Mouse (Mus musculus) embryo, embryonic 11 days (tissue): ENCODE measurements around the gene Mxi1.
A peak's percentile ranks its signal among the peaks of the same experiment; 100 is the strongest.
"Not testable (repeated sequence)": the region's sequence is repeated elsewhere in the genome, so short reads cannot be mapped to it uniquely, and the experiment has no call there.

Experiments used
- DNase-seq: peaks from one replicate; pipeline ENCODE4 v3.0.0-alpha.2; 2015

Mxi1 gene

GRCm38 (mm10) chr19:53366881-53367280 is 56.6 kb downstream of the Mxi1 start:
- no peak for DNase-seq

DNA sequence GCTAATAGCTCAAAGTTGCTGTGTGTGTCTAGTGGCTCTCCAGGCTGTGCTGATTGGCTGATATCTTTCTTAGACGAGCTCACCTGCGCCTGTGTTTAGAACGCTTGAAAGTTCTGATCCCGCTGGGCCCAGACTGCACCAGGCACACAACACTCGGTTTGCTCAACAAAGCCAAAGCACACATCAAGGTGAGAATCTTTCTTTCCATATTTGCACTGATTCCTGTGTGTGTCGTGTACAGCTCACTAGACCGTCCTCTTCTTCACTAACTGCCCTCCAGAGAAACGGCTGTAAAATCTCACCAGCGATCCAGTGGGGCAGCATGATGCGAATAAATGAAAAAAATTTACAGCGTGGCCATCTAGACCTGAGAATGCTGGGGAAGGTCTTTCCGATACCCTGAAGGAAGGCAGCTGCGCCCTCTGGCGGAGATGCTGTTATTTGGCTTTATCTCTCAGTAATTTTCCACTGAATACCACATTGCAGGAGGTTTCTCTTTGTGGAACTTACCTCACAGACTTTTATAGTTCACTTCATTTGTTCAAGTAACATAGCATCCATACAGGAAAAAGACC is 59.2 kb downstream of the Mxi1 start:
- peak; percentile 90 for DNase-seq

- DNase-seq: no peak
These were observed 59.9 kb downstream of the Mxi1 start for GRCm38 (mm10) chr19:53370233-53370632.

DNA sequence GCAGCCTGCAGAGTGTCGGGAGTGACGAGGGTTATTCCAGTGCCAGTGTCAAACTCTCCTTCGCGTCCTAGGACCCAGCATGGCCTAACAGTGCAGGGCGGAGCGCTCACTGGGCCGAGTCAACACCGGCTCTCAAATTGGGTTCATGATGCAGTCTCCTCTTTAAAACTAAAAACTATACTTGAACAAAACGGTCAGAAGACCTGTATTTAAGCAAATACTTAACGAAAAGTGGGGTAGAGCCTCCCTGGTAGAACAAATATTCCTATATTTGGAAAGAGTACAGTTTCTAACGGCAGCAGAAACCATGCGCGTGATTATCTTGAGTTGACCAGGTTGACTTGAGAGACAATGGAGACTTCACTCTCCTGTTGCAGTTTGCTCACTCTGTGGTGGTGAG is 61.3 kb downstream of the Mxi1 start, which contains the start of gene Gm10197:
Gene Gm10197 (minus strand): TSS at position 101 of the 400 bp plus-strand sequence.
- DNase-seq: no peak

DNA sequence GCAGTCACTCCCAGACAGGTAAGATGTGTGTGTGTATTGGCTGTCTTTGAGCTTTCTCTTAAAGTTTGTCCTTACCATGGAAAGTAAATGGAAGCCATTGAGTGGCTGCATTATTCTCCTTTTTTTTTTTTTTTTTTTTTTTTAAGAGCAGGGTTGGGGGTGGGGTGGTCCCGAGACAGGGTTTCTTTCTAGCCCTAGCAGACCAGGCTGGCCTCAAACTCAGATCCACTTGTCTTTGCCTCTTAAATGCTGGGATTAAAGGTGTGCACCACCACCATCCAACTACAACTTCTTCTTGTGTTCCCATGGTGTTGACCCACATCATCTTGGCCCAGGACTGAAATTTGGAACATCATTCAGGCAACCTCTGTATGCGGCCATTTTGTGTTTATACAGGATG is 63.3 kb downstream of the Mxi1 start:
- DNase-seq: no peak

DNA sequence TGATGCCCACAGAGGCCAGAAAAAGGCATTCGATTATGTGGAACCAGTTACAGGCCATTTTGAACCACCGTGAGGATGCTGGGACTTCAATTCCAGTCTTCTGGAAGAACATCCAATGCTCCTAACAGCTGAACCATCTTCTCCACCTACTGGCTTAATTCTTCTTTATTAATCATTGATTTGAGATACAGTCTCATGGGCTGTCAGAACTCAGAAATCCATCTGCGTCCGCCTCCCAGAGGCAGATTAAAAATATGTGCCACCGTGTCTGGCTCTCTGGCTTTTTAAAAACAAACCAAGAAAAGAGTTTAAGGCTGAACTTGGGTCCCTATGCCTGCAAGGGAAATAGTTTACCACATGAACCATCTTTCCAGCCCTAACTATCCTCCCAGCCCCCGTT is 65.0 kb downstream of the Mxi1 start:
- no peak for DNase-seq

DNA sequence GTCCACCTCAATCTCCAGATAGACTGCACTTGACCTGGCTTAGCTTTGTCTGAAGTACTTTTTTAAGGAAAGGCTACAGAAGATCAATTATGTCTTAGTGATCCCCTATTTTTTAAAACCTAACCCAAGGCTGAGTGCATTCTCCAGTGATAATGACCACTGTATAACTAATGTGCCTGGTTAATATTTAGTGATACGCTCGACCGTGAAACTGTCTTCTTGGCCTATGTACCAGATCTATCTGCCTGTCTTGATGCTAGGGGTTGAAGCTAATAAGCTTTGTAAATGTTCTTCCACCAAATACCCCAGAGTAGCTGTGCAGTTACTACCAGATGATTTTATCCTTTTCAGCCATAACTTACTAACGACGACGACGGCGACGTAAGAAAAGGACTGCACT is 65.5 kb downstream of the Mxi1 start:
- DNase-seq: no peak

GRCm38 (mm10) chr19:53377652-53378051 is 67.3 kb downstream of the Mxi1 start:
- no peak for DNase-seq

DNA sequence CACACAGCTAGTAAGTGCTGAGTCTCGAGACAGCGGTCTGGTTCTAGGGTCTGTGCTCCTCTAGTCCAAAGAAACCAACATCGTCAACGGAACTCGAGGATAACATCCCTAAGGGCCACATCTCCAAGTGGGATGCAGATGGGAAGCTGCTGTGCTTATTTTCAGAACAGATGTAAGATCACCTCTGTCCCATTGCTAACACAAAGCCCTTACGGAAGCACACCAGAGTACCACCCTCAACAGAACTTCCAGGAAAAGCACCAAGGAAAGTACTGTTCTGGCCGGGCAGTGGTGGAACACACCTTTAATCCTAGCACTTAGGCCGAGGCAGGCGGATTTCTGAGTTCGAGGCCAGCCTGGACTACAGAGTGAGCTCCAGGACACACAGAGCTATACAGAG is 68.1 kb downstream of the Mxi1 start:
- no peak for DNase-seq

- DNase-seq: no peak
These were observed 73.0 kb downstream of the Mxi1 start for GRCm38 (mm10) chr19:53383336-53383735.

DNA sequence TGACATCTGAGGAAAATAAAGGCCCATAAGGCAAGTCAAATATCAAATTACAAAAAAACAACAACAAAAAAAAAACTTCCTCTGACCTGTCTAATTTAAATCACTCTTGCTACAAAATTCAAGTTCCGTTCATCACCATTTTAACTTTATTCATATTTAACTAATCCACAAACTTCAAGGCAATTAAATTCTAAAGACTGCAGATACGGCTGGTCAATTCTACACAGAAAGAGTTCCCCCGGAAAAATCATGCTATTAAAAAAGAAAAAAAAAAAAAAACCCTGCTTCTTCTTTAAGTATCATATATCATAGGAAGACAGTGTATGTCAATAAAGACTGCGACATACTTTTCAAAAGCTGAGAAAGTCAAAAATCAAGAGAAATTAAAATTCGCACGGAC is 79.1 kb downstream of the Mxi1 start:
- DNase-seq: no peak

DNA sequence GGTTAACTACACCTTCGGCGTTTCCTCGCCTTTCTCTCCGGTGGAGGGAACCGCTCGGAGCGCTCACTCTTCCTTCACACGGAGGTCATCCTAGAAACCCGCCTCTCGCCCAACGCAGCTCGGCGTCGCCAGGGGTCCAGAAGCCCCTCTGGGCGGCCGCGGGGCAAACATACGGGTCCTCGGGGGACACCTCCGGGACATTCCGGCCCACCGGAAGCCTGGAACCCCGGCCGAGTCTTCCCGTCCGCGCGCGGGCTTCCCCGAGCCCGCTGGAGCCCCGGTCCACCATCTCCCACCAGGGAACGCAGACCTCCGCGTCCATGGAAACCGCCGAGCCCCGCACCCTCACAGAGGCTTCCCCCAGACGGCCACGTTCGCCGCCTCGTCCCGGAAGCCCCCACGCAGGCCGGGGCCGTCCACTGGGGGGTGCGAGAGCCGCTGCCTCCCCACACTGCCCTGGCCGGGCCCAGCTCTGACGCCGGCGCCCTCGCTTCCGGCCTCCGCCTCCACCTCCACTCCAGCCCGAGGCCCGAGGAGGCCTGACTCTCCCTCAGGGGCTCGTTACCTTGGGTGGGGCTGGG is 79.6 kb downstream of the Mxi1 start:
- DNase-seq: peak; percentile 74

DNA sequence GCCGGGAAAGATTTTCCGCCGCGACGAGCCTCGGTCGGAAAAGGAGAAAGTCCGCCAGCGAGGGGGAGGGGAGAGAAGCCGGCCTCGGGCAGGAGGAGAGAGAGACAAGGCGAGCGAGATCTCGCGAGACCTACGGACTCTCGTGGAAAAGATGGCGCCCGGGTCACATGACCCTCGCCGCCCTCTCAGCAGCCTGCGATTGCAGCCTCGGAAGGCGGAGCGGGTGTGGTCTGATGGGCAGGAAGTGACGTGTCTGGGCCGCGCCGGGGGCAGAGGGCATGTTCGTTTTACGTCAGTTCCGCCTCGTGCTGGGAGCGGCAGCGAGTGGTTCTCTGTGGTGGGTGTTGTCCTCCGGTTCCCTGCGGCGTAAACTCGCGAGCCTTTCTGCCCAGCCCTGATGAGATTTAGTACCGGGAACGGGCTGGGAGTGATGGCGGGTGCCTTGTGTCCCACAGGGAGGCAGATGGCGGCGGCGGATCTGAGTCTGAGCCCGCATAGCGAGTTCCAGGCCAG is 80.2 kb downstream of the Mxi1 start, which contains the start of gene Smndc1:
Gene Smndc1 (minus strand): TSS at position 84 of the 513 bp plus-strand sequence.
- DNase-seq: peak; percentile 100

DNA sequence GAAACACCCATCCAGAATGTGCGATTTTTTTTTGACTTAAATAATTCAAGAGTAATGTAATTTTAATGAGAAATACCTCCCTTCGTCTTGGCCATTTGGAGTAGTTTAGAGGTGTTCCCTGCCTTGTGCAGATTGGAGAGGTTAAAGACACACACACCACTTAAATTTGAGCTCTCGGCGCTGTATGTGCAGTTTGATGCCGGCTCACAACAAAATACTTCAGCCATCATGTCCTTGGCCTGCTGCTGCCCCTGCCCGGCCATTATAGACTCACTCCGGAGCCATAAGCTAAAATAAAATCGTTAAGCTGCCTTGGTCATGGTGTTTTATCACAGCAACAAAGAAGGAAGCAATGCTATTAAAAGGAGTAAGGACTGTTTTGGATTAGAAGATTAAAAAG is 81.1 kb downstream of the Mxi1 start:
- no peak for DNase-seq

- no peak for DNase-seq
These were observed 81.5 kb downstream of the Mxi1 start for GRCm38 (mm10) chr19:53391787-53392186.

GRCm38 (mm10) chr19:53392781-53393343 is 82.5 kb downstream of the Mxi1 start:
- no peak for DNase-seq

GRCm38 (mm10) chr19:53393646-53394045 is 83.3 kb downstream of the Mxi1 start:
- no peak for DNase-seq

- peak; percentile 76 for DNase-seq
These were observed 84.2 kb downstream of the Mxi1 start for GRCm38 (mm10) chr19:53394552-53394951.

- not testable (repeated sequence) for DNase-seq
These were observed 84.6 kb downstream of the Mxi1 start for GRCm38 (mm10) chr19:53394956-53395355.

DNA sequence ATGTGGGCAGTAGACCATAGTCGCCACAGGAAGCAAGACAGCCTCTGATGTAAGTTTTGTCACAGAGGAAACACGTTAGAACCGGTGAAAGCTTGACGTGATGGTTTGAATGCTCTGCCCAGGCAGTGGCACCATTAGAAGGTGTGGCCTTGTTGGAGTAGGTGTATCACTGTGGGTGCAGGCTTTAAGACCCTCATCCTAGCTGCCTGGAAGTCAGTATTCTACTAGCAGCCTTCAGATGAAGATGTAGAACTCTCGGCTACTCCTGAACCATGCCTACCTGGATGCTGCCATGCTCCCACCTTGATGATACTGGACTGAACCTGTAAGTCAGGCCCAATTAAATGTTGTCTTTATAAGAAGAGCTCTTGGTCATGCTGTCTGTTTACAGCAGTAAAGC is 85.5 kb downstream of the Mxi1 start:
- DNase-seq: not testable (repeated sequence)

DNA sequence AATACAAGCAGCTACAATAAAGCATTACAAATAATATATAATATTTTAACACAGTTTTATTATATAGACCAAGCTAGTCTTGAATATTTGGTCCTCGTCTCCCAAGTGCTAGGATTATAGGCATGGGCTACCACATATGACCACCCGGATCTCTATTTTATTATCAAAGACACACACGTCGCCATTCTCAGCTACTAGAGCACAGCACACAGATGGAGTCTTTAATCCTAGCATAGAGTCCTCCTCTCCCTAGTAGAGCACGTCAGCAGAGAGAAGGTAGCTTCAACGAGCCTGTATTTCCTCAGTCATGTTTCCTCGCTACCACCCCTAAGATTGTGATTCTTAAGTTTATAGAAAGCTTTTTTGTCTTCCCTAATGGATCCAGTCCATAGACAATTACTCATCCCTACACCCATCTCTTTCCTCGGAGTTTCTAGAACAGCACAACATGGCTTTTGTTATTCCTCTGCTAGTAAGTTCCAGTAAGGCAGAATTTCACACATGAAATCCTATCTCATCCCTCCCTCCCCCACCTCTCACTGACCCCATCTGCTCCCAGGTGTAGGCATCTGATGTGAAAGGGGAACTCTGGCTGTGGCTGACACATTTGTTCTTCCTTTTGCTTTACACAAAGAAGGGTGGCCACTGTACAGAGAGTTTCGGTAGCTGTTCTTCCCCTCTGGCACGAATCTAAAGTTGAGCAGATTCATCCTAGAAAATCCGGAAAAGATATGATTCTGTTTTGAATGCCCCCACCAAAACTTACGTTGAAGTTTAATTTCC is 87.3 kb downstream of the Mxi1 start:
- no peak for DNase-seq

GRCm38 (mm10) chr19:53399213-53399612 is 88.9 kb downstream of the Mxi1 start:
- DNase-seq: no peak

- no peak for DNase-seq
These were observed 90.2 kb downstream of the Mxi1 start for GRCm38 (mm10) chr19:53400332-53401110.
